Mouse (Mus musculus) neural tube, embryonic 15.5 days (tissue): ENCODE results near the gene Hist2h3b. TPM values are rescaled to one million over a fixed set of nuclear protein-coding genes. Genes with fewer than 3 reads are reported as not detected.

Experiments used
- microRNA-seq: library from miRNA; unstranded; fragments of <30 nt; microRNA quantifications from one replicate; pipeline ENCODE4, GENCODE M21; 2017
- polyA plus RNA-seq: library from polyadenylated mRNA; unstranded; fragments of >200 nt; fragmentation: Nextera tagmentation; extraction: Ambion mirVana; gene quantifications from 2 replicates; pipeline ENCODE4 v1.2.1, GENCODE M21; 2015

Hist2h3b gene
- polyA plus RNA-seq, 1 experiment from 2014 or later: 9.4 TPM

Small RNA genes within 50 kb of the gene (microRNA-seq; reads per million reads assigned to microRNA genes)
- not detected for gene Gm44492
- gene Gm47311: not detected
- gene Gm47313: not detected

Other genes with a start within 250 kb of the Hist2h3b start
- gene Vps45, start 210.2 kb upstream of the Hist2h3b start, polyA plus RNA-seq: 53.8 and 67.8 TPM in 2 replicates
- 10.5 TPM in 2 replicates for gene Otud7b, start 164.1 kb upstream of the Hist2h3b start, polyA plus RNA-seq
- gene Mtmr11, start 106.7 kb upstream of the Hist2h3b start, polyA plus RNA-seq: 12.6 and 13.3 TPM in 2 replicates
- gene Sf3b4, start 96.3 kb upstream of the Hist2h3b start, polyA plus RNA-seq: 127 and 150 TPM in 2 replicates
- 110 and 136 TPM in 2 replicates for gene Sv2a, start 87.5 kb upstream of the Hist2h3b start, polyA plus RNA-seq
- 53.9 and 58.6 TPM in 2 replicates for gene Bola1, start 48.9 kb upstream of the Hist2h3b start, polyA plus RNA-seq
- 0.47 TPM in 1 of 2 replicates, not detected in the other for gene Hist2h2ab, start 48.8 kb upstream of the Hist2h3b start, polyA plus RNA-seq
- gene Hist2h2ac, start 47.8 kb upstream of the Hist2h3b start, polyA plus RNA-seq: 0.72 and 3.5 TPM in 2 replicates
- 4.0 and 4.6 TPM in 2 replicates for gene Hist2h2be, start 47.5 kb upstream of the Hist2h3b start, polyA plus RNA-seq
- 1.3 and 2.5 TPM in 2 replicates for gene Hist2h3c2, start 29.5 kb upstream of the Hist2h3b start, polyA plus RNA-seq
- 32.3 and 35.5 TPM in 2 replicates for gene Hist2h2aa2, start 28.4 kb upstream of the Hist2h3b start, polyA plus RNA-seq
- 9.8 and 14.3 TPM in 2 replicates for gene Hist2h2aa1, start 23.2 kb upstream of the Hist2h3b start, polyA plus RNA-seq
- 0.14 and 0.65 TPM in 2 replicates for gene Hist2h3c1, start 22.0 kb upstream of the Hist2h3b start, polyA plus RNA-seq
- 4.9 and 5.1 TPM in 2 replicates for gene Hist2h4, start 5.3 kb upstream of the Hist2h3b start, polyA plus RNA-seq
- gene Hist2h2bb, start 1.1 kb downstream of the Hist2h3b start, polyA plus RNA-seq: 0.61 and 3.0 TPM in 2 replicates
- 1.8 and 3.5 TPM in 2 replicates for gene Fcgr1, start 25.3 kb downstream of the Hist2h3b start, polyA plus RNA-seq
- not detected in 2 replicates for gene BC107364, start 183.7 kb downstream of the Hist2h3b start, polyA plus RNA-seq